Mouse (Mus musculus): ENCODE measurements around the gene Bcl9l.

DNA sequence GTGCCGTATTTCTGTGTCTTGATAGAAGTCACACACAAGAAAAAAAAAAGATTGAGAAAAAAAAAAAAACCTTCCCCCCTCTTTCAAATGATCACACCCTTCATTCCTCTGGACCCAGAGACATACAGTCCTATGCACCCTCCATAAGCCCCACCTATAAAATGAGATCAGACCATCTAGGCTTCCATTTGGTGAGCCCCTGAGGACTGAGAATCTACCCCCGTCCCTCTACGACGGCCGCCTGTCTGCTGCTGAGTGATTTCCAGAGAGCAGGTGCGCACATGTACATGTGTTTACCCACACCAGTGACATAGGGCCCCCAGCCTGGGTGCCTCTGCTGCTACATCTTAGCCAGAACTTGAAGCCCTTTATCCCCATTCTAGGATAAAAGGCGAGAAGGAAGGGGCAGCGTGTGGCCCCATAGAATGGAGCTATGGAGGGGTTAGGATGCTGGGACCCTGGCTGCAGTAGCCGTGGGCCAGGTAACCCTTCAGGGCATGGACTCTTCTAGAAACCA is 27.8 kb downstream of the Bcl9l start:
- TF ChIP-seq GABPA (IDR thresholded peaks at IDR 0.05; ENCODE audit: low read depth, low read length) = no peak
- TF ChIP-seq HCFC1 (IDR thresholded peaks at IDR 0.05; ENCODE audit: low read depth, low read length) = no peak
- TF ChIP-seq TCF12 (IDR thresholded peaks at IDR 0.05; ENCODE audit: low read depth, low read length) = no peak
- TF ChIP-seq ZKSCAN1 (IDR thresholded peaks at IDR 0.05; ENCODE audit: low read depth, low read length) = no peak
- TF ChIP-seq ZMIZ1 (IDR thresholded peaks at IDR 0.05; ENCODE audit: low read depth, low read length) = no peak
- no peak for TF ChIP-seq MAFK (IDR thresholded peaks at IDR 0.05; ENCODE audit: borderline replicate concordance, low read depth, low read length)
